Mouse (Mus musculus) monocyte, adult 5-6 weeks (primary cell): ENCODE measurements around the gene Rnpep. TPM values are rescaled to one million over a fixed set of nuclear protein-coding genes. Genes with fewer than 3 reads are reported as not detected.
"Not testable (repeated sequence)": the region's sequence is repeated elsewhere in the genome, so short reads cannot be mapped to it uniquely, and the experiment has no call there.

Source experiments
- ATAC-seq: fragments of 153-309, 156-312 bp; replicated peaks from 2 replicates; pipeline ENCODE4 v1.8.0; 2017; ENCODE audit warnings: mild to moderate bottlenecking; ENCODE audit not compliant: low TSS enrichment, insufficient number of reproducible peaks, severe bottlenecking, poor library complexity, low FRiP score
- total RNA-seq: library from RNA; stranded (forward); fragments of 200-1000, 200-491, 200-594 nt; gene quantifications from 3 replicates; pipeline ENCODE4 v1.2.3, GENCODE M21; 2017

The Rnpep gene
- total RNA-seq, 1 experiment from 2014 or later: 66.6 TPM

DNA sequence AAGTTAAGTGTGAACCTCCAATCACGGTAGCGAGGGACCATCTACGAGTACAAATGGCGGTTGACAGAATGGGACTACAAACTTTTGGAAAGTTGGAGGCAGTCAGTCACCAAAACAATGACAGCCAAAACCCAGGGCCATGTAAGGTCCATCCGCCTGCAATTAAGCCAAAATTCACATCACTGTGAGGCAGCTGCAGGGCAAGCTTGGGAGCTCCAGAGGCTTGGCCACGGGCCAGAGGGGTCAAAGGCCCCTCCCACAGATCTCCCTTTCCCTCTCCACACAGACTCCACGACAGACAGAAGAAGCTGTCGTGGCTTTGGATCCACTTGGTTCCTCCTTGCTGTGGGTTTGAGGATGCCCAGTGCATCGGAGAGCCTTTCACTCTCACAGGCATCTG lies 20.6 kb downstream of the Rnpep start:
- ATAC-seq: no peak

DNA sequence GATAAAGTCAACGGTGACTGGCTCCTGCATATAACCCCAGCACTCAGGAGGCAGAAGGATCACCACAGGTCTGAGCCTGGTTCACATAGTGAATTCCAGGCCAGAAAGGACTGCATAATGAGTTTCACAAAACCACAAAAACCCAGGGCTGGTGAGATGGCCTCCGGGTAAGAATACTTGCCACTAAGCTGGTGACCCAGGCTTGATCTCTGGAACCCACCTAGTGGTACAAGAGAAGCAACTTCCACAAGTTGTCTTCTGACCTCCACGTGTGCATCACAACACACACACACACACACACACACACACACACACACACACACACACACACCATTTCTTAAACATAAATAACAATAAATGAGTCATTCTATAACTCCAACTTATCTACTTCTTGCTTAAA lies 21.6 kb downstream of the Rnpep start:
- ATAC-seq: no peak

DNA sequence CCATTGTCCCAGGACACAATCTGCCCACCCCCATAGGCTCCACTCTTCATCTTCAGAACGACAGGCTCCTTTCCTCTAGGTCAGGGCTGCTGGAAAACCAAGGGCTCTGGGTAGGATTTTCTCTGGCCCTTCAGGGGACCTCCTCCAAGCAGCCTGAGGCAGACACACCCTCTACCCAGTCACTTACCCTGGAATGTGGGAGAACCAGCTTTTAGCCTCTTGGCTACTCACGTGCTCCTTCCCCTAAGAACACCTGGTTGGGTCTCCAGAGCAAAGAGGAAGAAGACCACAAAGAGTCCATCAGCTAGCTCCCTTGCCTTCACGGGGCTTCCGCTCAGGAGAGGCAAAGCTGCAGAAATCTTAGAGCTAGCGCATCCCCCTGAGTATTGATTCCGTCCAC lies 23.0 kb downstream of the Rnpep start:
- no peak for ATAC-seq

DNA sequence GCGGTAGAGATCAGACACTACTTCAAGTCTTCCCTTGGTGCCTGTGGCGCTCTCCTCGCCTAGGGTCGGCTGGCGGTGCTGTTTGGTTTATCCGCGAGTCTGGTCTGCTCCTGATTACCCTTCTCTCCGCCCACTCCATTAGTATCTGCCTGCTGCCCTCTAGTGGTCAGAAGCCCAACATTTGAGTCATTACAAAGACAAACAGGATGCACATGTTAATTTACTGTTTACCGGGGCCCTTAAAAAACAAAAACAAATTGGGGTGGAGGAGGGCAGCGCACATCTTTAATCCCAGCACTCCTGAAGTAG lies 24.8 kb downstream of the Rnpep start:
- ATAC-seq: peak; percentile 53

DNA sequence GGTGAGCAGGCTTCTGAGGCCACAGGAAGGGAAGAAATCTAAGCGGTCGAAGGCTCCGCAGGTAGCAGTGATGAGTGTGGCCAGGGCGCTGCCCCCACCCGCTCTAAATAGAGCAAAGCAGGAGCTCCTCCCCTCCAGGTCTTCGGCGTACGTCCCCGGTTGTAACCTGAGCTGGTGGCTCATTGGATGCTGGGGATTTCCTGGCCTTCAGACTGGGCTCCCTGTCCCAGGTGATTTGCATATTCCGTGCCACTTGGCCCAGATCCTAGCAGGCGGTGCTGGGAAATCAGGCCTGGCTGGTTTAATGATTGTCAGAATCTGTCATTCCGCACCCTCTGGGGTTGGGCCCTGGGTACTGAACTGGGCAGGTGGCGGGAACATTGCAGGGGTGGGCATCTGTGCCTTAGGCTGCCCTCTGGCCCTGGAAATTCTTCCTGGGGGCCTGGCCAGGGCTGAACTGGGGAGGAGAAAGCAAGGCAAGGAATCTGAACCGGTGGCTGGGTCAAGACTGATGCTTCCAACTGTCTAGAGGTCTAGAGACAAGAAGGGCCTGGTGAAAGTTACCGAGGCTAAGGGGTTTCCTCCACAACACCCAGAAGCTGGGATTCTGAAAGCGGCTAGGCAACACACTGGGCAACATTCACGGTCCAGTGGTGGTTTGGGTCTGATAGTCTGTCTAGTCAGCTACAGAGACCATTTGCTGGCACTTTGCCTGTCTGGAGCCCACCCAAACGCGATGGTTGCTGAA lies 25.3 kb downstream of the Rnpep start, which contains the start of gene Elf3:
TSS of gene Elf3 (minus strand) at position 189 of the 748 bp plus-strand sequence.
- 0 out of 2 replicates have a peak, but pooled peaks have one; percentile 3 for ATAC-seq

DNA sequence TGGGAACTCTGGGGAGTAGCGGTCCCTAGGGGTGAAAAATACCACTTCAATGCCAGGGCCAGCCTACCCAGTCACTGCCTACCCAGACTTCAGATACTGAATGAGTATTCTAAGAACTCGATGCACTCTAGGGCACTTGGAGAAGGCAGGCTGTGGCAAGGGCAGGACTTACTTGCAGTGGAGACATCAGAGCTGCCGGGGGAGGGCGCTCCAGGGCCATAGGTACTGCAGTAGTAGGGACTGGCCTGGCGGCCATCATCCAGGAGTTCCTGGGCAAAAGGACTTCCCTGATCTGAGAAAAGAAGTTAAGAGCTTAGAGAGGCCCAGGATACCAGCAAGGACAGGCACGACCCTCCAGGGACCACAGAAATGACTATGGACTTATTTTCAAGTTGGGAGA lies 27.6 kb downstream of the Rnpep start:
- ATAC-seq: no peak

DNA sequence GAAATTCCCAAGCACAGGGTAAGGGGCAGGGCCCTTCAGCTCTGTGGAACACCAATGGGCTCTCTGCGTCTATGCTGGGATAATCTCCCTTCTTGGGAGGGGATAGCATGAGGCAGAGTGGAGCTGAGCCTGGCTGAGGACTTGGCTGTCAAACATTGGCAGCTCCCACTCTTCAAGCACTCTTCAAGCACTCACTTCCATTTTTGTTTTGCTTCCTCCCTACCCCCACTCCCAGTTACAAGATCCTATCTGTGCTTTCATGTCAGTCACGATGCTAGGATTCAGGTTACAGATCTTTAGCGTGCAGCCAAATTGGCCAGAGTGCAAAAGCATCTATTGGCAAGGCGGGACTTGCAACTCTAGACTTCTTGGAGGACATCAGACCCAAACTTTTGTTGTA lies 31.0 kb downstream of the Rnpep start:
- ATAC-seq: no peak

DNA sequence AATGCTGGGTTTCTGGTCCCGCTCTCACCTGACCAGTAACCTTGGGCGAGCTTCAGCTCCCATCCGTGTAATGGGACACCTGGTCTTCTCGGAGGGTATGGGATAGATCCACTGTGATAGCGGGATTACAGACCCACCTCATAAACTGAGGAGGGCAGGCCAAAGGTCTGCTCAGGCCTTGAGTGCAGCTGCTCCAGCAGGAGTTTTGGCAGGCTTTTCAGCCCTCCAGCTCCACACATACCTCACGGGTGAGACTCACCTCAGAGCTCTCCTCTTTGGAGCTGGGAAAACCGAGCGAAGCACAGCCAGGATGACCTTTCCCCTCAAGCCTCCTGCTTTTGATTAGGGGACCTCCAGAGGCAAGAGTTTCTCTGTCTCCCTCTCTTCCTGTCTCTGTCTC lies 32.5 kb downstream of the Rnpep start:
- ATAC-seq: no peak

DNA sequence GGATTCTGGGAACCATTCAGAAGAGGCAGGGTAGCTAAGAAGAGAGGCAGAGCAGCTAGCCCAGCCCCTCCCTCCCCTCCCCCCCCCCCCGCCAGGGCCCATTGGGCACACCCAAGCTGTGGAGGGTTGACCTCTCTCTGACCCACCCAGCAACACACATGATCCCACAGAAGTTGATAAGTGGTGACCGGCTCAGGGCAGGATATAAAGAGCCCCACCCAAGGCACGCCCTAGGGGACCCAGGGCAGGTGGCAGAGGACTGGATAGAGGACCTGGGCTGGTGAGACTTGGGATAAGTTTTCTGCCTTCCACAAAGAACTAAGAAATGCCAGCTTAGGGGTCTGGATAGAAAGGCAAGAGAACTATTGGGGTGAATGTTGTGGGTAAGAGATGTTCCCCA lies 33.2 kb downstream of the Rnpep start:
- no peak for ATAC-seq

DNA sequence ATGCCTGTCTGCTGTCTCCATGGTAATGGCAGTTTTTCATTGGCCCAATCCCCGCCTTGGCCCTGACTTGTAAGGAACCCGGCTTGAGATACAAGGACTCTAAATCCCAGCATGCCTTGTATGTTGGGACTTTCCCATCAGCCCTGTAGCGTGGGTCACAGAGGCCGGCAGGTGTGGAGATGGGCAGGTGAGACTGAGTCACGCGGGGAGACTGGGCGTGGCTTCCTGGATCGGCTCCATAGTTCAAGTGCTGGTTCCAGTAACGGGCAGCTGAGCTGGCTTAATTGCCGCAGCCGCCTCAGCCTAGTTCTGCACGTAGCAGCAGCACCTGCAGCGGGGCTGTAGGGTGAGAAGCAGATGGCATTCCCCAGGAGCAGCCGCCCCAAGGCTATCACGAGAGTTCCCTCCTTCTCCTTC lies 35.4 kb downstream of the Rnpep start:
- ATAC-seq: no peak

DNA sequence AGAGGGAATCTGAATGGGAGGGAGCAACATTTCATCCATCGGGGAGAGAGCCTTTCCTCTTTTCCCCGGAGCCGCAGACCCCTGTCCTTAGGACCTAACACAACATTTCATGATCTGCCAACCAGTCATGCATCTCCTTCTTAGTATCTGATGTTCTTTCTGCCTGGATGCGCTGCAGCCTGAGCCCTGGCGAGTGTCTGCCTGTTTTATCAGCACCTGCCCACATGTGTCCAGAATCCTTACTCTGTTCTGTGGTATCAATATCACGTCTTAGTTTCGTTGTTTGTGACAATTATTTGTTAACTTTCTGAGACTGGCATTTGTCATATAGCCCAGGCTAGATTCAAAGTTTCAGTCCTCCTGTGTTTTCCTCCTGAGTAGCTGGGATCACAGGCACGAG lies 39.9 kb downstream of the Rnpep start:
- ATAC-seq: no peak

DNA sequence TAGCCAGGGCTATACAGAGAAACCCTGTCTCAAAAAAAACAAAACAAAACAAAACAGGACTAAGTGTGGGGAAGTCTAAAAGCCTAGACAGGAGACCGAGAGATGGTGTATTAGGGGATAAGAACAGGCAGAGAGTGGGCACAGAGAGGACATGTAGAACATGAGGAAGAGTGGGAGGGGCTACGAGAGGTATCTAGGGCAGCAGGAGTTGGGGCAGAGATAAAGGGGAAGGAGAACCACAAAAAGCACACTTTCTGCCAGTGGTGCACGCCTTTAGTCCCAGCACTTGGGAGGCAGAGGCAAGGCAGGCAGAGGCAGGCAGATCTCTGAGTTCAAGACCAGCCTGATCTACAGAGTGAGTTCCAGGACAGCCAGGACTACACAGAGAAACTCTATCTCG lies 43.7 kb downstream of the Rnpep start:
- ATAC-seq: not testable (repeated sequence)

DNA sequence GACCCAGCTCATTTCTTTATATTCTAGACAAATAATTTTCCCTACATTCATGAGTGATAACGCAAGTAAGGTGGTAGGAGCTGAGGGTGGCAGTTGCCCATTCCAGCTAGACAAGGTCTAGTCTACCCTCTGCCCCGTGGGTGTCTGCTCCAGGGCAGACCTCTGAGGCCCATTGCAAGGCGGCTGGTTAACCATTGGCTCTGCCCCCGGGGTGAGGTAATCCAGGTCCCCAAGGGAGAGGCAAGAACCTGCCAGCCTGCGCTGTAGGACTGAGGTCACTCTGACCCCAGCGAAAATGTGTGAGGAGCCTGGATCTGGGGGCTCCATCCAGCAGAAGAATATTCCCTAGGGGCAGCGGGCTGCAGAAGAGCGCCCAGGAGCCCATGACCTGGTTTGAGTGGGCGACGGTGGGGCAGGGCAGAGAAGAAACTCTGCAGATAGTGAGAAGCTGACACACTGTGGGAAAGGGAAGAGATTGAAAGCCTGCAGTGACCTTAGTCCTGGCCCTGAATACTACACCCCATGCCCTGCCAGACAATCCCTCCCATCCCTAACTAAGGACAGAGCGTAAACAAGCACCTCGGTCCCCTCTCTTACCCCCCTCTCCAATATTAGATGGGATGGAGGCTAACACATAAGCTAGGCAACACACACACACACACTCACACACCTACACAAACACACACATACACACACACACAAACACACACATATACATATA lies 46.6 kb downstream of the Rnpep start:
- ATAC-seq: no peak

DNA sequence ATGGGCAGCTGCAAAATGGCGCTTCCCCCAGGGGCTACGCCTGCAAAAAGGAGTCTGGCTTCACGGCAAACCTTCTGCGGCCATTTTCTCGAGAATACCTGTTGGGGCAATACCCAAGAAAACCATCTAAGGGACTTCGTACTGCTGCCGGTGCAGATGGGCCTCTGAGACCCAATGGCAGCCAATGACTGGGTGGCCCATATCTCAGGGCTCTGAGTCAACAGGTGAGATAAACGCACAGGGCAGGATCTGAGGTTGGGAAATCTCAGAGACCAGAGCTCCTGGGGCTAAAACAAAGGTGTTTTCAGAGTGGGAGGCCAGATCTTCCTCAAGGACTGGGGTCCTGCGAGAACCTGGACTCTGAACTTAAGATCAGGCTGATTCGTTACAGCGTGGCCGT lies 49.1 kb downstream of the Rnpep start:
- ATAC-seq: no peak

DNA sequence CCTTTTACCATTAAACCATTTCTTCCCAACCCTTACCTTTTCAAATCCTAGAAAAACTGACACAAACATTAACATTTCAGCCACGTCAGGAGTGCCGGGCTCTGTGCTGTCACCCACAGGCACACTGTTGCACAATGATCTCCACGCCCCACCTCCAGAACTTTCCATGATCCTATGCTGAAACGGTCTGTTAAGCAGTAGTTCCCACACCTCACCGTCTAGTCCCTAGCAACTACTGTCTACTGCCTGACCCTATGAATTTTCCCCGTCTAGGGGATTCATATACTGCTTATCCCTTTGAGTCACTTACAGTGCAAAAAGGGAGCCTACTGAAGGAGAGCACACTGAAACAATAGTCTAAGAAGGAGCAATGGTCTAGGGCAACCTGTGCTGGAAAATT lies 49.9 kb downstream of the Rnpep start:
- no peak for ATAC-seq

DNA sequence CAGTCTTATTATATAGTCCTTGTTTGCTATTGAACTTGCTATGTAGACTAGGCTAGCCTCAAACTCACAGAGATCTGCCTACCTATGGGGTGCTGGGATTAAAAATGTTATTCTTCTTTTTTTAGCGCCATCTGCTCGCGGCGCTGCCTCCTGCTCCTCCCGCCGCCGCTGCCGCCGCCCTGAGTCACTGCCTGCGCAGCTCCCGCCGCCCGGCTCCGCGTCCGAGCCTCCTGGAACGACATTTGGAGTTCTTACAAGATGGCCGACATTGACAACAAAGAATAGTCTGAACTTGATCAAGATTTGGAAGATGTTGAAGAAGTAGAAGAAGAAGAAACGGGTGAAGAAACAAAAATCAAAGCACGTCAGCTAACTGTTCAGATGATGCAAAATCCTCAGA lies 52.0 kb downstream of the Rnpep start:
- not testable (repeated sequence) for ATAC-seq

DNA sequence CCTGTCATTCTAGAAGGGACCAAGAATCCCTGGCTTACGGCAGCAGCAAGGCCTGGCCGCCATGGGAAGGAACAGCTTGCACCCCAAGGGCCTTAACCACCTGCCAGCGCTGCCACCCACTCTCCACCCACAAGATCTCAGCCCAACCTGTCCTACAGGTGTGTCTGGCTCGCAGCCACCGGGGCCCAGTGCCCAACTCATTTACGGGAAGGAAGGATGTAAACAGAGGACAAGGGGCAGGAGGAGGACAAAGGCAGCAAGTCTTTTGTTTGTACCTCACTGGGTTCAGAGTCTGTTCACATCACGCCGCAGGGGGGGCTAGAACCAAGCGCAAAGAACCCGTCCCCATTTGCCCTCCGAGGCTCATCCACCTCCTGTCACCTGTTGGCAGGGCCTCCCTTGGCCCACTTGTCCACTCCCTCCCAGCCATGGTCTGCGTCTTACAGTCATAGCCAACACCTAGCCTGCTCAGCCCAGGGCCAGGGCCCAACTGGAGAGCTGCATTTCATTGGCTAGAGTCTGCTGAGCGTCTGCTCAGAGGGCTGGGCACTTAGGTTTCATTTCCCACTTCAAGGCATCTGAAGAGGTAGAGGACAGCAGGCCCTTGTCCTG lies 56.4 kb downstream of the Rnpep start:
- ATAC-seq: no peak

DNA sequence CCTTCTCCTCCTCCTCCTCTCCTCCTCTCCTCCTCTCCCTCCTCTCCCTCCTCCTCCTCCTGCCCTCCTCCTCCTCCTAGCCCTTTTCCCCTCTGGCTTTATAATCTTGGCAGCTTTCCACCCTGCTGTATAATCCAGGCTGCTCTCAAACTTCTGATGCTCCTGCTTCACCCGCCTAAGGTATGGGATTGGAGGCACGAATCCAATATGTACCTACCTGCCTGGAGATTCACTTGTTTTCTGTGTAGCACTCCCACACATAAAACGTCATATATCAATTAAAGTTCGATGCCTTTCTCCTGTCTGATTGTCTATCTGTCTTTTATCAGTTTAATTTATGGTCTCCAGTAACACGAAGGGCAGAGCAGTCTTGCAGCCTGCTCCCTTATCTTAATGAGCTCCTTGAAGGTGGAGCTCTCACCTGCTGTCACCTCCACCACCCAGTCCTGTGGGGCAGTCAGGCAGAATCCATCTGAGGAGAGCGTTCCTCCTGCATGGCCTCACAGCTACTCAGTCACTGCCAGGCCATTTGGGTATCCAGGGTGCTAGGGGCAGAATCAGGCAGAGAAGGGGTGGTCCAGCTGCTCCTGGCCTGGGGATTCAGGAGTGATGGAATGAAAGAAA lies 58.8 kb downstream of the Rnpep start:
- ATAC-seq: no peak

DNA sequence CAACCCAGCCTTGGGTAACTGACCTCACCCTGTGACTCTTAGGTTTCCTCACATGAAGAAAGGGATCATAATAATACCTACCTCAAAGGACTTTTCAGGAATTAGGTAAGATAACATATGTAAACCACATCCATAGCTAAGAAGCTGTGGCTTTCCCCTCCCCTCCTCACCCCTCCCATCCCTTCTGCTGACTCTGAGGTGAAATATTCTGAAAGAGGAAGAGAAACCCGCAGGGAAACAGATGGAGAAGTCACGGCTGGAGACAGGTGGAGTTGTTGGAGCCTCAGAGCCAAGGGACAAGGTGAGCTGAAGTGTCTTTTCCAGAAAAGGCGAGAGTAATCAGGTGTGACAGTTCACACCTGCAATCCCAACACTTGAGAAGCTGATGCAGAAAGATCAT lies 59.7 kb downstream of the Rnpep start:
- ATAC-seq: no peak
